Mouse (Mus musculus): ENCODE measurements around the gene Tmem80.

DNA sequence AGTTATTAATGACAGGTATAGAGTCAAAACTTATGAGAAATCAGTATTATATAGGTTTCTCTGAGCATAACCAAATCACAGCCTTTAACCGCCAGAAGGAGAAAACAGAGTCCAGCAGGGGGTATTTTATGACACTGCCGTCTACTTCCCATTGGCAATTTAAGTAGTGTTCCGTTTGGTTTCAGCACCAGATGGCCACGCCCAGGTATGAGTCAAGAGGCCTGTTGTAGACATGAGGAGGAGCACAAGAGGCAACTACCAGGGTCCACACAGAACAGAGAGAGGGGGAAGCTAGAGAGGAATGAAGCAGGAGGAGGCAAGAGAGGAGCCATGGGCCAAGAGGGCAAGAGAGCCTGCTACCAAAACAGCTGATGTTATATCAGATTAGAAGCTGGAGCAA, 52.0 kb downstream of the Tmem80 start:
- TF ChIP-seq GATA1 (IDR thresholded peaks at IDR 0.05; ENCODE audit: low read length) (no peak), TAL1 (IDR thresholded peaks at IDR 0.05; ENCODE audit: low read length) (no peak)
